Comparison of ENCODE assay signal across 9 mouse cellular contexts in the genomic region with DNA sequence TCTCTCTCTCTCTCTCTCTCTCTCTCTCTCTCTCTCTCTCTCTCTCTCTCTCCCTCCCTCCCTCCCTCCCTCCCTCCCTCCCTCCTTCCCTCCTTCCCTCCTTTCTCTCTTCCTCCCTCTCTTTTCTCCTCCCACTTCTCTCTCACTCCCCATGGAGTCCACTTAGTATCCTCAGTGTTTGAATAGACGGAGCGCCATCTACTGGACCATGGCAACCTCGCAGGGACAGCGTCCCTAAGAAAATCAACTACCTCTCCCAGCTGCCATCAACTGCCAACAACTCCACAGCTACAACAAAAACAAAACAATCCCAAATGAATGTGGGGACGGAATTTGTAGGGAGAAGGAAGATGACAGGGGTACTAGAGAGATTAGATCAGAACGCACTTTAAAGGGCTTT.
DNase-seq lines count a peak whose midpoint lies in the region; ATAC-seq lines count a peak whose summit lies in the region.
"Had no signal": no experiment of that assay in that cellular context is flagged by ENCODE, and none has a peak within 500 bp of the region (broad histone marks: within the 10 kb centered on the region; RNA-seq: fewer than 3 reads in every experiment).

No protein-coding gene starts in this region.

- intact Hi-C loops in gastrocnemius, postnatal 36 days (cut with DNase I): loop anchor here (1.0 to 10.0 kb wide), 2 partner anchors 156 to 332 kb away; partner anchors contain the start of gene Nemp2

- peak; percentile 72 for DNase-seq in A20 (ENCODE audit: low read depth, low spot score)
- peak; percentile 75 for DNase-seq in R1 (ENCODE audit: low read depth, low spot score)
- peak; percentile 81 to 85 for DNase-seq in cerebellum, postnatal 36 days
- peak; percentile 54 to 56 for DNase-seq in gastrocnemius, postnatal 36 days
- peak; percentile 86 for DNase-seq in kidney, postnatal 10 days
- peak; percentile 28 for DNase-seq in liver, embryonic 13.5 days
- peak; percentile 73 for DNase-seq in ovary, postnatal 36 days (ENCODE audit: low spot score)
- peak; percentile 72 for DNase-seq in thymus, postnatal 25 days

- H3K4me1 ChIP-seq in liver, embryonic 13.5 days (replicated peaks): no peaks in the 10 kb centered on the region

- no peaks in the 10 kb centered on the region for H3K27me3 ChIP-seq in liver, embryonic 13.5 days

- no peak for ATAC-seq in liver, embryonic 13.5 days (ENCODE audit: low read depth)

- H3K4me2 ChIP-seq in liver, embryonic 13.5 days: no peak overlapping the region

- no peaks in the 10 kb centered on the region for H3K36me3 ChIP-seq in liver, embryonic 13.5 days

- no peak overlapping the region for H3K9ac ChIP-seq in liver, embryonic 13.5 days

- no peak overlapping the region for H3K27ac ChIP-seq in liver, embryonic 13.5 days

- no peaks in the 10 kb centered on the region for H3K9me3 ChIP-seq in liver, embryonic 13.5 days (replicated peaks)

- no peak overlapping the region for H3K4me3 ChIP-seq in liver, embryonic 13.5 days (replicated peaks)
- H3K4me3 ChIP-seq: erythroblast, embryonic 14.5 days had no signal

- WGBS in liver, embryonic 13.5 days (ENCODE audit: insufficient replicate concordance): 3% methylated on average over 6 of the region's 6 CpGs

Comparison
In these comparisons a context has a peak if more than half of its experiments do, and no peak if none do; other contexts are left out.
1. DNase-seq: peak in every context shown above with its lines; median percentile 86 in kidney, postnatal 10 days; 83 in cerebellum, postnatal 36 days; 75 in R1; 73 in ovary, postnatal 36 days; 72 in A20; 72 in thymus, postnatal 25 days; 55 in gastrocnemius, postnatal 36 days; 28 in liver, embryonic 13.5 days.